Mouse (Mus musculus) myocyte (in vitro differentiated cells): ENCODE measurements at regions not wholly inside any gene's neighbourhood (a gene's known extent, or its start where the extent isn't known, plus 50 kb on each side); places are given as distances from the start of the nearest gene placed in this dataset.

Experiments used
- H3K27me3 ChIP-seq: one replicate; pipeline ENCODE4 v1.6.1; 2011; ENCODE audit not compliant: control insufficient read depth, insufficient read depth, insufficient read length
- H3K36me3 ChIP-seq: one replicate; pipeline ENCODE4 v1.6.1; 2011; ENCODE audit not compliant: control insufficient read depth, insufficient read depth
- H3K4me2 ChIP-seq: one replicate; pipeline ENCODE4 v1.6.1; 2011; ENCODE audit warnings: low read depth, control low read depth
- H3K4me3 ChIP-seq: one replicate; pipeline ENCODE4 v1.5.1; 2011; ENCODE audit warnings: mild to moderate bottlenecking, control low read depth, moderate library complexity
- H3K79me2 ChIP-seq: one replicate; pipeline ENCODE4 v1.6.1; 2011; ENCODE audit not compliant: control insufficient read depth, insufficient read depth
- H3ac ChIP-seq: one replicate; pipeline ENCODE4 v1.6.1; 2011; ENCODE audit not compliant: control insufficient read depth, insufficient read length
- CEBPB ChIP-seq: IDR thresholded peaks from 2 replicates; pipeline ENCODE4 v1.6.1; 2011; ENCODE audit warnings: mild to moderate bottlenecking, moderate library complexity; ENCODE audit not compliant: poor library complexity, insufficient read depth, severe bottlenecking
- E2F4 ChIP-seq: IDR thresholded peaks from one replicate; pipeline ENCODE4 v1.6.1; 2011; ENCODE audit warnings: mild to moderate bottlenecking, control low read depth, moderate library complexity; ENCODE audit not compliant: insufficient read depth
- MAX ChIP-seq: IDR thresholded peaks from one replicate; pipeline ENCODE4 v1.6.1; 2011; ENCODE audit warnings: low read depth, mild to moderate bottlenecking, control low read depth
- MYOD1 ChIP-seq, 3 experiments: IDR thresholded peaks; one replicate each; pipeline ENCODE4 v1.6.1; 2011; ENCODE audit warnings: control low read depth in 2 of 3, low read depth in 2 of 3, mild to moderate bottlenecking in 2 of 3, moderate library complexity in 1 of 3; ENCODE audit not compliant: insufficient read length in 2 of 3, control insufficient read depth in 1 of 3
- MYOG ChIP-seq, 3 experiments: IDR thresholded peaks; one replicate each; pipeline ENCODE4 v1.6.1; 2011; ENCODE audit warnings: control low read depth in 2 of 3, low read depth in 2 of 3, mild to moderate bottlenecking in 2 of 3; ENCODE audit not compliant: insufficient read length in 2 of 3, control insufficient read depth in 1 of 3, insufficient read depth in 1 of 3
- POLR2A ChIP-seq: IDR thresholded peaks from one replicate; pipeline ENCODE4 v1.6.1; 2011; ENCODE audit warnings: low read depth, mild to moderate bottlenecking, control low read depth, moderate library complexity; ENCODE audit not compliant: insufficient read length
- POLR2AphosphoS2 ChIP-seq: IDR thresholded peaks from one replicate; pipeline ENCODE4 v1.6.1; 2011; ENCODE audit warnings: low read depth, control low read depth; ENCODE audit not compliant: insufficient read length
- REST ChIP-seq: IDR thresholded peaks from one replicate; pipeline ENCODE4 v1.6.1; 2011; ENCODE audit warnings: mild to moderate bottlenecking, control low read depth, moderate library complexity; ENCODE audit not compliant: insufficient read depth, insufficient read length
- SRF ChIP-seq: IDR thresholded peaks from one replicate; pipeline ENCODE4 v1.6.1; 2011; ENCODE audit warnings: low read depth; ENCODE audit not compliant: control insufficient read depth, insufficient read length
- TCF12 ChIP-seq: IDR thresholded peaks from one replicate; pipeline ENCODE4 v1.6.1; 2011; ENCODE audit warnings: mild to moderate bottlenecking, control low read depth; ENCODE audit not compliant: poor library complexity, insufficient read depth, severe bottlenecking
- TCF3 ChIP-seq: IDR thresholded peaks from one replicate; pipeline ENCODE4 v1.6.1; 2011; ENCODE audit warnings: low read depth, control low read depth; ENCODE audit not compliant: insufficient read length
- USF1 ChIP-seq: IDR thresholded peaks from one replicate; pipeline ENCODE4 v1.6.1; 2011; ENCODE audit warnings: low read depth, mild to moderate bottlenecking, control low read depth, moderate library complexity

GRCm38 (mm10) chr4:53258975-53259374 is 99.3 kb upstream of the Abca1 start:
- H3K79me2 ChIP-seq, result no peaks in the 10 kb centered on the region
- no peak overlapping the region for H3K4me3 ChIP-seq
- TF ChIP-seq E2F4 (no peak), MYOD1 (IDR thresholded peaks at IDR 0.05; ENCODE audit: control insufficient read depth in 1 of 3, insufficient read length in 2 of 3, low read depth in 2 of 3) (no peak), SRF (no peak), REST (no peak), TCF3 (no peak), USF1 (no peak), CEBPB (no peak), MYOG (IDR thresholded peaks at IDR 0.05; ENCODE audit: control insufficient read depth in 1 of 3, insufficient read depth in 1 of 3, insufficient read length in 2 of 3, low read depth in 2 of 3) (no peak), TCF12 (no peak), POLR2AphosphoS2 (no peak), POLR2A (no peak), MAX (no peak)
- peaks cover 28% of the 10 kb centered on the region for H3K27me3 ChIP-seq
- no peaks in the 10 kb centered on the region for H3K36me3 ChIP-seq
- H3K4me2 ChIP-seq, result no peak overlapping the region
- no peak overlapping the region for H3ac ChIP-seq

- TF ChIP-seq E2F4 (no peak), POLR2A (no peak), TCF3 (no peak), MYOG (IDR thresholded peaks at IDR 0.05; ENCODE audit: control insufficient read depth in 1 of 3, insufficient read depth in 1 of 3, insufficient read length in 2 of 3, low read depth in 2 of 3) (no peak), SRF (no peak), CEBPB (no peak), REST (no peak), USF1 (no peak), MYOD1 (IDR thresholded peaks at IDR 0.05; ENCODE audit: control insufficient read depth in 1 of 3, insufficient read length in 2 of 3, low read depth in 2 of 3) (no peak), MAX (no peak), POLR2AphosphoS2 (no peak), TCF12 (no peak)
- H3K36me3 ChIP-seq, result no peaks in the 10 kb centered on the region
- no peak overlapping the region for H3K4me3 ChIP-seq
- peaks cover 23% of the 10 kb centered on the region for H3K27me3 ChIP-seq
- H3K79me2 ChIP-seq, result no peaks in the 10 kb centered on the region
- no peak overlapping the region for H3K4me2 ChIP-seq
- H3ac ChIP-seq, result no peak overlapping the region
Observed at GRCm38 (mm10) chr4:53256996-53257395, 97.3 kb upstream of the Abca1 start.

- Histone ChIP-seq H3ac (no peak overlapping the region), H3K4me3 (no peak overlapping the region), H3K36me3 (no peaks in the 10 kb centered on the region), H3K4me2 (no peak overlapping the region), H3K27me3 (peaks cover 17% of the 10 kb centered on the region), H3K79me2 (no peaks in the 10 kb centered on the region)
- TF ChIP-seq SRF (no peak), TCF12 (no peak), CEBPB (no peak), E2F4 (no peak), REST (no peak)
Observed at GRCm38 (mm10) chr4:53254483-53254882, 94.8 kb upstream of the Abca1 start.

- no peak overlapping the region for H3K4me3 ChIP-seq
- H3K79me2 ChIP-seq, result no peaks in the 10 kb centered on the region
- H3ac ChIP-seq, result no peak overlapping the region
- H3K27me3 ChIP-seq, result peaks cover 14% of the 10 kb centered on the region
- TF ChIP-seq TCF3 (no peak), MYOD1 (IDR thresholded peaks at IDR 0.05; ENCODE audit: control insufficient read depth in 1 of 3, insufficient read length in 2 of 3, low read depth in 2 of 3) (no peak), E2F4 (no peak), CEBPB (no peak), MAX (no peak), TCF12 (no peak), USF1 (no peak), REST (no peak), MYOG (IDR thresholded peaks at IDR 0.05; ENCODE audit: control insufficient read depth in 1 of 3, insufficient read depth in 1 of 3, insufficient read length in 2 of 3, low read depth in 2 of 3) (no peak), POLR2A (no peak), POLR2AphosphoS2 (no peak), SRF (no peak)
- no peak overlapping the region for H3K4me2 ChIP-seq
- H3K36me3 ChIP-seq, result no peaks in the 10 kb centered on the region
Observed at GRCm38 (mm10) chr4:53253680-53254079, 94.0 kb upstream of the Abca1 start.

- Histone ChIP-seq H3K4me3 (no peak overlapping the region), H3K36me3 (no peaks in the 10 kb centered on the region), H3K79me2 (no peaks in the 10 kb centered on the region), H3K27me3 (peaks cover 14% of the 10 kb centered on the region), H3K4me2 (no peak overlapping the region), H3ac (no peak overlapping the region)
- TF ChIP-seq POLR2A (no peak), CEBPB (no peak), TCF3 (no peak), USF1 (no peak), MAX (no peak), REST (no peak), MYOG (IDR thresholded peaks at IDR 0.05; ENCODE audit: control insufficient read depth in 1 of 3, insufficient read depth in 1 of 3, insufficient read length in 2 of 3, low read depth in 2 of 3) (no peak)
Observed at GRCm38 (mm10) chr4:53250325-53250724, 90.6 kb upstream of the Abca1 start.
